Mouse (Mus musculus) left cerebral cortex, postnatal 10 days (tissue): ENCODE results near the gene Gja8. TPM values are rescaled to one million over a fixed set of nuclear protein-coding genes. Genes with fewer than 3 reads are reported as not detected.

Experiments
- DNase-seq, 2 experiments: peaks; one replicate each; pipeline ENCODE4 v3.0.0; 2021 to 2022; ENCODE audit warnings: low spot score in 2 of 2, mixed read lengths in 1 of 2; ENCODE audit errors: extremely low spot score in 1 of 2
- intact Hi-C: fragments of 180-260 bp; cut with DNase I; formaldehyde crosslinking; loops from one replicate; pipeline ENCODE4 v1.15.1; 2025
- total RNA-seq, 2 experiments: library from RNA; stranded (reverse); gene quantifications; 2 replicates each; pipeline ENCODE4 v1.2.3; 2021

Gja8 gene
- total RNA-seq, result not detected

DNA sequence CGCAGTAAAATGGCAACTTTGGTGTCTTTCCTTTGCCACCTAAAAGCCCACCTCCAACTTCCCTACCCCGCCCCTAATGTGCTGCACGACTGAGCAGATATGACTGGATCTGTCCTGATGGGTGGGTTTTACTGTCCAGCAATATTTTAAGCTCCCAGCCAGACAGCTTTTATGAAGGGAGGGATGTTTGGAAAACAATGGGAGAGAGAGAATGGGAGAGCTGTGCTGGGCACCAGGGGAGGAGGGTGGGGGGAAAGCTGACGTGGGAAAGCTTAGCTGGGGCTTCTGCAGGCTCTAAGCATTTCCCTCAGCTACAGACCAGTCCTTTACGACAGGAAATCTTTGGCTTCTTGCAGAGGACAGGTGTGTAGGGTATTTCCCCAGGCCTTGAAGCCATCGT is at the start of gene Gja8:
TSS of gene Gja8 (minus strand) at position 101 of the 400 bp plus-strand sequence.
- intact Hi-C loops, result no loop called here
- no peak for DNase-seq

GRCm38 (mm10) chr3:96974467-96974866 is 48.6 kb upstream of the Gja8 start:
- DNase-seq, result no peak
- intact Hi-C loops, result no loop called here

GRCm38 (mm10) chr3:96970986-96971385 is 45.2 kb upstream of the Gja8 start:
- intact Hi-C loops, result no loop called here
- no peak for DNase-seq

DNA sequence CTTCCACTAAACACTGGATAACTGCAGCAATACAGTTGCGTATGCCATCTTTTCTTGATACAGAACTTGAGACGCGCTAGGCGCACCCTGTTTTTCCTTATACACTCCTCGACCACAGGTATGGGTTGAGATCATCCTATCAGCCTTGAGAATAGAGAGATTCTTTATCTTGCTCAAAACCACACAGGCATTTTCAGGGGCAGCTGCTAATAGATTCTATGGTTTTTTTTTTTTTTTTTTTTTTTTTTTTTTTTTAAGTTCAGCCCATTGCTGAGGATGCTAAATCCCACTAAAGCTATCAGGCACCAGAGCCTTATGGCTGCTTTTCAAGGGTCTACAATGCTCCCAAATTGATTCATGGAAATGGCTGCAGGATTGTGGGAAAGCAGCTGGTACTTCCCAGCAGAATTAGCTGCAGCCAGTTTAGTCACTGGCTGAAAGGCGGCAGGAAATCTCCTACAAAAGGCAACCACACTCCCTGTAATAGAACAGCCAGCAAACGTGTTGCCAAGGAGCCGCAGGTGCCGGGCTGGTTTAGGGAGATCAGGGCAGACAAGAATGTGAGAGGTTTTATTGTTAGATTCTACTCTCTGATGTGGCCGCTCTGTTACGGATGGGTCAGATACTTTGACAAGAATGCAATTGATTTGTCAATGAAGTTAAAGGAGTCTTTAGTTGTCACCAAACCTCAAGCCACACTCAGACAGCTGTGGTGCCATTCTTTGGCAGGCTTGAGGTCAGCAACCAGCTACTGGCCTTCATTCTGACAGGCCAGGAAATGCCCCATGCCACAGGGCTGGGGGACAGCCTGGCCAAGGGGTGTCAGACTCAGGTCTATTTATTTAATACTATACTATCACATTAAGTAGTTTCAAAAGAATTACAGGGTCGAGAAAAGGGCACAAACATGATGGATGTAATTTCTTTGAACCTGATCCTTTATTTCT is 37.5 kb upstream of the Gja8 start:
- no peak for DNase-seq
- intact Hi-C loops, result no loop called here

DNA sequence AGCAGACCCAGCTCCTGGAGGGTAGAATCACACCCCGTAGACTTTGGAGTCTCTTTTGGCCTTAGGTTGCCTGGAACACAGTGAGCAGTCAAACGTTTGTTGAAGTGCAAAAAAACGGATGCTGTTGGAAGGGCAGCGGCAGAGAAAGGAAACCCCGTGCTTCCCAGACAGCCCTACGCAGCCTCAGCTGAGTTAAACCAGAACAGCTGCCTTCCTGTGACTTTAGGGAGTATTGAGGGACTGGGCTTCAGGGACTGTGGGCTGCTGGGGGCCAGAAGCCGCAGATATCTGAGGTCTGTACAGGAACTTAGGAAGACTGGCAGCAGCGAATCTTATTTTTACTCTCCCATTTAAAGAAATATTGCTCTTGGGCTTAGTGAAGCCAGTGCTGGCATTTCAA is 34.8 kb upstream of the Gja8 start:
- DNase-seq, result no peak
- intact Hi-C loops, result no loop called here

DNA sequence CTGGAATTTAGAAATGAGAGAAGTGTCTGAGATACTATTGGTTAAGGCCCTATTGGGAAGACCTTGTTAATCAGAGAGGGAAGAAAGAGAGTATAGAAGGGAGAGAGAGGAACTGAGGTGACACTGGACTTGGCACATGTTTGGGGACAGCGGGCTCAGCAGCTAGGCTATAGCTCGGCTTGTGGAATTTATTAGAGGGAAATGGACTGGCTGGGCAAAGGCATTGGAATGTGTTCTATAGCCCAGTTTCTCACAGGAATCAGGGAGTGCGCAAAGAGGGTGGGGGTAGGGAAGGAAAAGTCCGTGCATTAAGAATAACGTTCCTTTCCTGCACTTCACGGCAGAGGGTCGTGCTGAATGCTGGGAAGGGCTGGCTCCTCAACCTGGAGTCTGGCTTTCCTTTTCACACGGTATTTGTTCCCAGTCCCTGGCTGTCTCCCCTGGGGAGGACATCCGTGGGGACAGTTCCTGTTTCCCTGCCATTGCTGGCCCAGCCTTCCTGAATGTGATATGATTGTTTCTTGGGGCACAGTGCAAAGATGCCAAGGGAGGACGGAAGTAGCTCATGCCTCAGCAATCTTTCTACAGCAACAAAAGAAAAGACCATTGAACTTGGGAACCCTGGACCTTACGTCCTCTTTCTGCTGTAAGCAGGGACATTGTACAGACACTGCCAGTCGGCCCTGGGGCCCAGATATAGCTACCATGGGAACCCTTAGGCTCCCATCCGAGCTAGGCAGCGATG is 27.8 kb upstream of the Gja8 start:
- intact Hi-C loops, result no loop called here
- no peak for DNase-seq

GRCm38 (mm10) chr3:96942706-96943105 is 16.9 kb upstream of the Gja8 start:
- DNase-seq, result no peak
- intact Hi-C loops, result no loop called here

GRCm38 (mm10) chr3:96938738-96939137 is 12.9 kb upstream of the Gja8 start:
- intact Hi-C loops, result loop anchor here (2.0 to 5.0 kb wide), 2 partner anchors 246 to 399 kb away; no protein-coding TSS in a partner anchor

DNA sequence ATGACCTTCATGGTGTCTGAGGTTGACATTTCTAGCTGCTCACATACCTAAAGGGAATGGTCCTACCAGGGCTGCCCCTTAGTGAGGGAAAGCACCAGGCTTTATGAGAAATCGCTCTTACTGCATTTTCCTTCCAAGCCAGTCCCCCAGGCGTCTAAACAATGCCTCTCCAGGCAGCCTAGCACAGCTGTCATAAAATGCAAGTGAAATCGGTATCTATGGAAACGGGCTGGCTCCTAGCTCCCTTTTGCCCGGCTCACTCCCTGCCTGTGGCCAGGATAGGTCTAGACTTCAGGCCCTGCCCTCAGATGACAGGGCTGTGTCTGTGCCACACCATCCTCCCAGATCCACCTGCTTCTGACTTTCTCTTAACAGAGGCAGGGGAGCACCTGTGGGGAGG is 11.8 kb upstream of the Gja8 start:
- intact Hi-C loops, result loop anchor here (2.0 to 5.0 kb wide), 3 partner anchors 247 to 647 kb away; no protein-coding TSS in a partner anchor
- peak in 1 of 2 experiments; percentile 37 for DNase-seq

More at GRCm38 (mm10) chr3:96938738-96939137, 12.9 kb upstream of the Gja8 start:
- peak; percentile 88 for DNase-seq

DNA sequence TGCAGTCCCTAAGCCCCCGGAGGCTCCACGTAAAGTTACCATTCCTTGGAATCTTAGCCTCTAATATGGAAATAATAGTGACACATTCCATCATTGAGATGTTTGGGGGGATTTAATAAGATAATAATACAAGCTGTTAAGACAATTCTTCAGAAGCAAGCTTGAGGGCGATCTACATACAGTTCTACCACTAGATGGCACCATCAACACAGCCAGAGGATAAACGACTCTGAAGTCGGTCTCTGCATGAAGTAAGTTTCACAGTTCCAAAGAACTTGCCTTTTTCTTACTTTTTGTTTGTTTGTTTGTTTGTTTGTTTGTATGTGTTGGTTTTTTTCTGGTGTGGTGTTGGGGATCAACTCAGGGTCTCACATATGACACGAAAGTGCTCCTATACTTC is 10.4 kb upstream of the Gja8 start:
- DNase-seq, result peak in 1 of 2 experiments; percentile 22
- intact Hi-C loops, result loop anchor here (1.0 to 5.0 kb wide), 3 partner anchors 140 to 649 kb away; no protein-coding TSS in a partner anchor

GRCm38 (mm10) chr3:96931261-96931681 is 5.5 kb upstream of the Gja8 start:
- DNase-seq, result no peak
- intact Hi-C loops, result no loop called here

GRCm38 (mm10) chr3:96924631-96925030 is 1.2 kb downstream of the Gja8 start:
- intact Hi-C loops, result no loop called here
- no peak for DNase-seq

GRCm38 (mm10) chr3:96920991-96921390 is 4.8 kb downstream of the Gja8 start:
- intact Hi-C loops, result no loop called here
- DNase-seq, result no peak

DNA sequence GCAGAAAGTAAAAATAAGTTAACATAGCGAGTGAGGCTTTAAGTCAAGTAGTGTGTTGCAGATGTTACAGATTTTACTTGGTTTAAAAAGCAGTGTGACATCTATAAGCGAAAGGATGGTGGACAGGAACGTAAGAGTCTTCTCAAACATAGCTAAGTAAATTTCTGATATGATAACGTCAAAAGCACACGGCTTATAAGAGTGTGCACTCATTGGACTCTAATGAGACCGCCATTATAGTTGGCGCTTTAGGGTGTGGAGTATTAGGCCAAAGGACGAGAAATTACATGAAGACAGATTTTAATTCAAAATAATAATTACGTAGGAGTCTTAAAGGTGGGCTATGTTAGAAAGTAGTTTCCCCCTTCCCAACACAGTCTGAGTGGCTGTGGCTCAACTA is 20.2 kb downstream of the Gja8 start:
- intact Hi-C loops, result no loop called here
- DNase-seq, result no peak

DNA sequence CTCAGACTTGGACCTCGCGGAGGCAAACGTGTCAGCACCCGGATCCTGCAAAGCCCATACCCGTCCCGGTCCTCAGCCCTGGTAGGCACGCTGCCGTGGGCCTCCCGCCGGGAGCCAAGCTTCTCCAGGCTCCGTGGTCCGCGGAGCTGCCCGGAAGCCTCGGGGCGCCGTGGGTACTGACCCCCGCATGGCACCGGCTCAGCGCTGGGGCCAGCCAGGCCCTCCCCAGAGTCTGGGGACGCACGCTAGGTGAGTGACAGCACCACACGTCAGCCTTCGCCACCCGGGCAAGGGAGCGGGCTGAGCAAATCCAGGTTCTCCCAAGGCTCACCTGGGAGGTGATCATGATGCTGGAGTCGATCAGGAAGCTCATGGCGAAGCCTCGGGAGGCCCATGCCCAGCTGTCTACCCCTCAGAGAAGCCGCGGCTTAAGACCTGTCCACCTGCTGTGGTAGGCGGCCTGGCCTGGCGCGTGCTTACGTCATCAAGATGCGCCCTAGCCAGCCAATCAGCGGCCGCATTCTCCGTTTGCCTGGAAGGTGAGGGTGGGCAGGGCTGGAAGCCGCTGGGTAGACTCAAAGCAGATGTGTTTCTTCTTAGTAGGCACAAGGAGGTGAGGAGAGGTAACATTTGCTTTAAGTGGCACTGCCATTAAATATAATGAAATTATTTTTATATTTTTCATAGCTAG is 20.8 kb downstream of the Gja8 start, which contains the start of gene Gpr89:
TSS of gene Gpr89 (minus strand) at position 496 of the 691 bp plus-strand sequence.
- peak; percentile 93 to 94 for DNase-seq
- intact Hi-C loops, result no loop called here

GRCm38 (mm10) chr3:96904393-96904792 is 21.4 kb downstream of the Gja8 start, which contains the start of gene Gja5:
Gene Gja5 (plus strand): TSS chr3:96904693.
- intact Hi-C loops, result no loop called here

DNA sequence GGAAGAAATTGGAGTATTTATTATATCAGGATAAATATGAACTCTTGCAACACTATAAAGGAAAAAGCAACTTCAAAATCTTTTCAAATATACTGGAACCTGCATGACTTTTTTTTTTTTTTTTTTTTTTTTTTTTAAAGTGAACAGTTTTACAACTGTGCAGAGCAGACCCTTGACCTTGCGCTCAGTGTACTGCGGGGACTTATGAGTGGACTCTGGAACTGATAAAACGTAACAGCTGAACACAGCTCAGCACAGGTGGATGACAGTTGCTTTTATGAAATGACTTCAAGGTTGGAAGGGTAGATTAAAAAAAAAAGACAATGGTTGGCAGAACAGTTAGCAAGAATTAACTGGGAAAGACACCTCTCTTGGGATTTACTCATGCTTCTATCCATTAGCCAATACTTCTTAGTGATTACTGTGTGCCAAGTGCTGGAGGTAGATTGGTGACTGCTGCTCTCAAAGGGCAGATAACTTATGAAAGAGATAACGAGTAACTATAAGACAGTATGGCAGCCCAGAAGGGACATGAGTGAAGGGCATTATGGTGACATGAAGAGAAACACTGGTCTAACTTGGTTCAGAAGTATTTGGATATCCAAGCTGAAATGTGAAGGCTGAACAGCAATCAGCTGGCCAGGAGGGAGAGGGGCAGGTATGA is 23.4 kb downstream of the Gja8 start:
- intact Hi-C loops, result no loop called here

More at GRCm38 (mm10) chr3:96904393-96904792, 21.4 kb downstream of the Gja8 start, which contains the start of gene Gja5:
- DNase-seq, result no peak

DNA sequence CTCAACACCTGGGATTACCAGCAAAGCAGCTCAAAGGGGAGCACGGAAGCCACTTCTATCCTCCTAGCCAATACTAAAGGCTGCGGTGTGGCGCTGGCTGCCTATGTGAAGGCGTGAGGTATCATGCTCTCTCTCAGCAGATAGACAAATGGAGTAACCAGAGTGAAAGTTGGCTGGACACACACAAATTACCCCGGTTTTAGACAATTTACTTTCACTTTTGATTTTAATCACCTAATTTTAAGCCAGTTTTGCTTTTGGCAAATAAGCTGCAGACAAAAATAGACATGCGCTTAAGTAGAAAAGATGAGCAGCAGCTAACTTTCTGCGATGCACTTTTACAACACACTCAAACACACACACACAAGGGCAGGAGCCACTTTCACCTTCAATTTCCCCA is 42.1 kb downstream of the Gja8 start:
- no peak for DNase-seq

More for the DNA sequence above, 23.4 kb downstream of the Gja8 start:
- no peak for DNase-seq

More for the DNA sequence above, 42.1 kb downstream of the Gja8 start:
- intact Hi-C loops, result no loop called here
